Mouse (Mus musculus): ENCODE measurements around the gene C5ar2. TPM values are rescaled to one million over a fixed set of nuclear protein-coding genes. Genes with fewer than 3 reads are reported as not detected.
A peak's percentile ranks its signal among the peaks of the same experiment; 100 is the strongest.

Gene C5ar2
- polyA plus RNA-seq, 2 experiments from 2014 or later, result 0.15 TPM; not detected in 1

- ATAC-seq, result no peak
These were observed 46.8 kb downstream of the C5ar2 start for GRCm38 (mm10) chr7:16197166-16197565.

GRCm38 (mm10) chr7:16196616-16197015, 47.3 kb downstream of the C5ar2 start:
- ATAC-seq, result no peak

- ATAC-seq, result peak; percentile 88
These were observed 50.3 kb downstream of the C5ar2 start for GRCm38 (mm10) chr7:16193702-16194101.

GRCm38 (mm10) chr7:16192315-16192714, 51.6 kb downstream of the C5ar2 start:
- peak; percentile 54 for ATAC-seq

- no peak for ATAC-seq
These were observed 56.5 kb downstream of the C5ar2 start for GRCm38 (mm10) chr7:16187494-16187893.

Other genes starting within 250 kb of the C5ar2 start
- gene Bicra, start 196.2 kb downstream of the C5ar2 start, polyA plus RNA-seq (2017; shearing (Covaris generic)), result 1 to 10 TPM; 3.6 to 3.9 TPM
- gene Zfp541, start 182.3 kb downstream of the C5ar2 start, polyA plus RNA-seq (2017; shearing (Covaris generic)), result not detected
- 100 to 1,000 TPM; 198 to 297 TPM for gene Napa, start 145.7 kb downstream of the C5ar2 start, polyA plus RNA-seq (2017; shearing (Covaris generic))
- 10 to 100 TPM; 22.0 to 32.9 TPM for gene Kptn, start 124.3 kb downstream of the C5ar2 start, polyA plus RNA-seq (2017; shearing (Covaris generic))
- gene Slc8a2, start 114.3 kb downstream of the C5ar2 start, polyA plus RNA-seq (2017; shearing (Covaris generic)), result not detected
- 10 to 100 TPM; 23.0 to 26.2 TPM for gene Meis3, start 69.1 kb downstream of the C5ar2 start, polyA plus RNA-seq (2017; shearing (Covaris generic))
- 10 to 100 TPM in 1 of 2 experiments, 1 to 10 TPM in 1; 9.3 to 13.7 TPM for gene Dhx34, start 22.1 kb downstream of the C5ar2 start, polyA plus RNA-seq (2017; shearing (Covaris generic))
- gene C5ar1, start 15.4 kb upstream of the C5ar2 start, polyA plus RNA-seq (2017; shearing (Covaris generic)), result not detected
- 1 to 10 TPM; 1.0 to 2.3 TPM for gene Inafm1, start 29.5 kb upstream of the C5ar2 start, polyA plus RNA-seq (2017; shearing (Covaris generic))
- 10 to 100 TPM in 1 of 2 experiments, 1 to 10 TPM in 1; 7.6 to 13.1 TPM for gene Ccdc9, start 42.6 kb upstream of the C5ar2 start, polyA plus RNA-seq (2017; shearing (Covaris generic))
- gene Bbc3, start 64.2 kb upstream of the C5ar2 start, polyA plus RNA-seq (2017; shearing (Covaris generic)), result 1 to 10 TPM in 1 of 2 experiments, not detected in 1; 1.2 TPM
- gene Sae1, start 143.7 kb upstream of the C5ar2 start, polyA plus RNA-seq (2017; shearing (Covaris generic)), result 10 to 100 TPM; 69.0 to 85.6 TPM
- 10 to 100 TPM; 13.5 to 18.0 TPM for gene Zc3h4, start 156.8 kb upstream of the C5ar2 start, polyA plus RNA-seq (2017; shearing (Covaris generic))
- 1 to 10 TPM; 2.5 to 4.9 TPM for gene Tmem160, start 208.6 kb upstream of the C5ar2 start, polyA plus RNA-seq (2017; shearing (Covaris generic))
- gene Npas1, start 233.6 kb upstream of the C5ar2 start, polyA plus RNA-seq (2017; shearing (Covaris generic)), result not detected

All from CD4-positive, CD25-positive, alpha-beta regulatory T cell, adult 4 months (primary cell).